Mouse (Mus musculus): ENCODE measurements around the gene Scgb1a1.

Scgb1a1 gene

DNA sequence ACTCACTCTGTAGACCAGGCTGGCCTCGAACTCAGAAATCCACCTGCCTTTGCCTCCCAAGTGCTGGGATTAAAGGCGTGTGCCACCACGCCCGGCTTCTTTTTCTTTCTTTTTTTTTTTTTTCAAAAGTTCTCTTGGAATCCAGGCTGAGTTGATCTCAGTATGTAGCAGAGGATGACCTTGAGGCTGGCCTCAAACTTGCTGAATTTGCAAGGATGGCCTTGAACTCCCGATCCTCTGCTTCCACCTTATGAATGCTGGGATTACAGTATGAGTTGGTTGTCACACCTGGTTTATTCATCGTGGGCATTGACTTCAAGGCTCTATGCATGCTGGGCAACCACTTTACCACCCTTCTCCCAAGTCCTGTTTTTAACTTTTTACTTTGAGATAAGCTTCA, 47.1 kb downstream of the Scgb1a1 start:
- no peak for DNase-seq

DNA sequence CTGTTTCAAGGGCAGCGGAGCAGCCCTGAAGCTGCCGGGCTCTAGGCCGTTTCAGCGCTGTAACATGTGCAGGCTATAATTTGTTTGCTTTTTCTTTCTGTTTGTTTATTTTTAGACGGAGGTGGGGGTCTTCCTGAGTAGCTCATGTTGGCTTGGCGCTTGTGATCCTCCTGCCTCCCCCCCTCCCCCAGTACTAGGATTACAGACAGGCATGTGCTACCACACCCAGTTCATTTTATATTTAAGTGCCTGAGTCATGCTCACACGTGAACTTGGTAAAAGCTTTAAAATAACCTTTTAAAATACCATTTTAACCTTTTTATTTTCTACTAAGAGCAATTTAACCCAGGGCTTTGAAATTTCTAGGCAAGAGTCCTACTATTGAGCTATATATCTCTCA, 47.8 kb downstream of the Scgb1a1 start:
- no peak for DNase-seq

DNA sequence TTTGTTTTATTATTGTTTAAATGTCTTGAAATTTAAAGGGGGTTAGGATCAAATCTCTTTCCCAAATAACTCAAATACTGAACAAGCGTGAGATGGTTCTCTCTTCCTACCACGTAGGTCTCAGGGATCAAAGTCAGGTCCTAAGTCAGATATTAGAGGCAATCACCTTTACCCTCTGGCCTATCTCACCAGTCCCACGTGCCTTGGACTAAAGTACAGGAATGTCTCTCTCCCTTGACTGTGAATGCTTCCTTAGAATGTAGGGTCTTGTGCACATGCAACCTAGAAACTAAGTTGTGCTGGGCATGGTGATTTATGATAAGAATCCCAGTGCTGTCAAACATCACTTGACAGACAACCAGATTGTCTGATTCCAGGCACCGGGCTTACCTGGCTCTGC, 48.5 kb downstream of the Scgb1a1 start:
- DNase-seq: no peak

DNA sequence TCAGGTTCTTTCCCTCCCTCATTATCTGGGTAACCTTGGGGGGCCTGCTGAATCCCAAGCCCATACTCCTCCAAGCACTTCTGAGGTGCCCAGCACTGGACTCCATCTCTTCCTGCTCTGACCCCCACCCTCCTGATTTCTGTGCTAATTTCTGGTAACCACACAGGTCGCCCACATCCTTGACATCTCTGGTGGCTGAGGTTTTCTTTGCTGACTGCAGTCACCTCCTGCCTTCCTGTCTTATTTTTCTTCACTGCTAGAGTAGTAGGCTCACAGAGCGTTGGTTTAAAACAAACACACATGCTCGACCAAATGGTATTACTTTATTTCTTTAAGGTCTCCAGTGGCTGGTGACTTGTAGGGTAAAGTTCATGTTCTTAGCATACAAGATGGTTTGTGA, 49.6 kb downstream of the Scgb1a1 start:
- DNase-seq: no peak

DNA sequence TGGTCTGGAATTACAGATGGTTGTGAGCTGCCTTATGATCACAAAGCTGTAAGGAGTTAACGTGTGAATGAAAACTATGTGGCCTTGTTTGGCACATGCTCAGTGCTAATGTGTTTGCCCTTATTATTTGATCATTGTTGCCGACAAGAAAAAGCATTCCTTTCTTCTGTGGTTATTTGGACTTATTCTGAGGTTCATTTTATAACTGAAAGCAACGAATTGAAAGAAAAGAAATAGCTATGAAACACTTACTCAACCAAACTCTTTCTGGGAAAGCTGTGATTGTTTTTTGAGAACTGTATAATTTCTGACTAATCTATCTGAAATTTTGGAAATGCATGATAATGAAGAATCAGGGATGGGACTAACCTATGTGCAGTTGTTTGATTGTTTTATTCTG, 52.7 kb downstream of the Scgb1a1 start:
- DNase-seq: no peak

DNA sequence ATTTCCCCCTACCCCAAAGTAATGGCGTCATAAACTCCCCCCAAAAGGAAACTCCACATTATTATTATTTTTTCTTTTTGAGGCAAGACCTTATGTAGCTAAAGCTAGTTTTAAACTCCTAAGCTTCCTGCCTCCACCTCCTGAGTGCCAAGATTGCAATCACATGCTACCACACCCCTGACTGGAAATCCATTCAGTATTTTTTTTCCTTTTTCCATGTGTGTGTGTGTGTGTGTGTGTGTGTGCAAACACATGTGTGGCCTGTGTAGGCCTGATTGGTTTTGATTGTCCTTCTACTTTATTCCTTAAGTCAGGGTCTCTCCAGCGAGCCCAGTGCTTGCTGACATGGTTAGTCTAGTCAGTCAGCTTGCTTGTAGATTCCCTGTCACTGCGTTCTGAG, 53.3 kb downstream of the Scgb1a1 start:
- DNase-seq: no peak
